Mouse (Mus musculus) v-Abl transformed pro-B cells (cell line): Measurements from ENCODE around the gene Tmem120a.

Experiments
- in situ Hi-C, 2 experiments: fragments of 400-800 bp; cut with MboI; formaldehyde crosslinking; loops; one replicate each; pipeline ENCODE4 v1.15.1; 2025; ENCODE audit not compliant: unreplicated experiment in 2 of 2

Tmem120a gene

DNA sequence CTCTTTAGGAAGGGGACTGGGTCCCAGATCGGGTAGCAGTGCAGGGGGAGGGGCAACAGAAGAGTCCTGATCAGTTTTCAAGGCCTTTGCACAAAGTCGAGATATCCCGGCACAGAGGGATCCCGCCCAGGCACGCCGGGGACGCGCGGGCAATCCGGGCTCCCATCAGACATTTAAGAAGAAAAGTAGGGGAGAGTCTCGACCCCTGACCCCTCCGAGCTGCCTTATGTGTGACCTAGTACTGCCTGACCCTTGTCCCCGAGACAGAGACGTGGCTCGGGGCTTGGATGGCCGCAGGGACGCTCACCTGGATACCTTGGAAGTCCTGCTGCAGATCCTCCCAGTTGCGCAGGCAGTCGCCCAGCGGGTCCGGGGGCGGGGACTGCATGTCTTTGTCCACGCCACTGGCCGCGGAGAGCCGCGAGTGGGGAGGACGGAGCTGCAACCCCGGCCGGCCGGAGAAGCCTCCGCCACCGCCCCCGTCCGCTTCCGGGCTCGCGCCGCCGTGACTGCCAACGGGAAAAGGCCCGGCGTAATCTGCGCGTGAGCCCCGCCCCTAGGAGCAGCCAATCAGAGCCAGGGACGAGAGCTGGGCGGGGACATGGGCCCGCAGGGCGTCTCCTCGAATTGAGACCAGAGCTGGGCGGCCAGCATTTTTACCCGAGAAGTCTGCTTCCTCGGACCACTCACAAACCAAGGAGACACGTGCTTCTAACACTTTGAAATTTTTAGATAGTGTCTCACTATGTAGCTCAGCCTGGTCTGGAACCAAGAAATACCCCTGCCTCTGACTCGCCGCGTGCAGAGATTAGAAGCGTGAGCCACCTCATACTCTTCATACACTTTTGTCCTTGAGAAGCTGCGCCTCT is at the start of gene Tmem120a:
Gene Tmem120a, minus strand, starts transcription at position 708 of the 869 bp plus-strand sequence.
- in situ Hi-C loops: no loop called here

- in situ Hi-C loops: no loop called here
These were observed 38.7 kb upstream of the Tmem120a start for GRCm38 (mm10) chr5:135782901-135783300.

GRCm38 (mm10) chr5:135780331-135780730 is 36.1 kb upstream of the Tmem120a start:
- in situ Hi-C loops: no loop called here

DNA sequence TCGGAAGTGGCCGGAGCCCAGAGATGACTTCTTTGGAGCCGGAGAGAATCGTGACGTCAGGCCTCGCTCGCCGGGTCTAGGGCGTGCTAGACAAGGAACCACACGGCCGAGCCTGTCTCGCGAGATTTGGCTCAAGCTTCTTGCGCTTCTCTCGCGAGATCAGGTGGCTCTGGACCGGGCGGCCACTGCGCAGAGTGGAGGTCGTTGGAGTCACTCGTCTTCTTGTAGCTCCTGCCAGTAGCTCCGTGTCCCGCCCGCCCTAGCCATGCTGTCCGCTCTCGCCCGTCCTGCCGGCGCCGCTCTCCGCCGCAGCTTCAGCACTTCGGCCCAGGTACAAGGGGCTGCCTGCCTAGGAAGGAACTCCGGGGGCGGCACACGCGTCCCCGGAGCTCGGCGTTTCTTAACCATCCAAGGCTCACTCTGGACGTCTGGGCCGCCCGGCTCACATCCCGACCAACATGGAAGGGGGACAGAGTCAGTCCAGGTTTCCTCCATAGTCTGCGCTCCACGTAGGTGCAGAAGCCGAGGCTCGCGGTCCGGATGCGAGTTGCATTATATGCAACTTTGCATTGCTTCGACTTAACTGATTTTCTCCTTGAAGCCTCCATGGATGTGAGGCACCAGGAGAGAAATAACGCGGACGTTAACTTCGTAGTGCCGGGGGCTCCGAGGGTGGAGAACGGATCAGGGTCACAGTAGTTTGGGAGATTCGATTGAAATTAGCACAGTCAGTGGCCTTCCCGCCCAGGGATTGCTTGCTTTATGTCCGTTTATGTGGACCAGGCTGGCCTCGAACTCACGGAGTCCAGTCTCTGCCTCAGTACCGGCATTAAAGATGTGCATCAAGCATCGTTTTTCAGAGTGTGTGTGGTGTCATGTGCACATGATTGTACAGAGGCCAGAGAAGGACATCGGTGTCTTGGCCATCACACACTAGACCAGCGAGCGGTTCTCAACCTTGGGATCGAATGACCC is 34.5 kb upstream of the Tmem120a start, which contains the start of gene Mdh2:
Gene Mdh2, plus strand, starts transcription at position 10 of the 975 bp plus-strand sequence.
- in situ Hi-C loops: no loop called here

- in situ Hi-C loops: no loop called here
These were observed 33.7 kb upstream of the Tmem120a start, which contains the start of gene Styxl1 for GRCm38 (mm10) chr5:135777796-135778470. TSS of gene Styxl1 (minus strand) at chr5:135778385.

DNA sequence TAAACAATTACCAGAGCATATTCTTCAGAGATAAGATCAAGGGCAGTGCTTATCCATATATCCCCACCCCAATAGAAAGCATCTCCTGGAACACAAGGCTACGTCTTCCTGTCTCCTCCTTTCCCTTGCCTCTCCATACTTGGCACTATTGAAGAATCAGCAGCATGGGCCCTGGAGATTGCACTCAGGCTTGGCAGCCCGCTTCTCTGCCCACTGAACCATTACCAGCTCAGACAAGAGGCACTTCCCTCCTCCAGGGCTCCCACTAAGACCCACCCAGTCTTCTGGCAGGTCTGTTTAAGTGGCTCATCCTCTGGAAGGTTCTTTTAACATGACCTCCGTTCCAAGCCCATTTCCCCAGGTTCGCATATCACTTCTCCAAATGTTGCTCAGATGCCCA is 32.3 kb upstream of the Tmem120a start:
- in situ Hi-C loops: no loop called here

GRCm38 (mm10) chr5:135772519-135772918 is 28.3 kb upstream of the Tmem120a start:
- in situ Hi-C loops: no loop called here

DNA sequence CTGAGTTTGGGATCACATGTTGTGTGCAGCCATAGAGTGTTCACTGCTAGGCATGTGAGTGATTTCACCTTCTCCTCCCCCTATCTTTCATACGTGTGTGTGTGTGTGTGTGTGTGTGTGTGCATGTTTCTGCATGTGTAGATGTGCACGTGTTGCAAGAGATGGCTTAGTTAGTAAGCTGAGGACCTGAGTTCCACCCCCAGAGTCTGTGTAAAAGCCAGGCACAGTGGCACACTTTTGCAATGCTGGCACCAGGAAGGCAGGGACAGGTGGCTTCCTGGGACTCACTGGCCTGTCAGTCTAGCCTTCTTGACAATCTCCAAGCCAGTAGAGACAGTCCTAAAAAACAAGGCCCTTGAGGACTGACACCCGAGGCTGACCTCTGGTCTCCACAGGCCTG is 20.7 kb upstream of the Tmem120a start:
- in situ Hi-C loops: loop anchor here (5.0 to 10.0 kb wide), 4 partner anchors 133 to 363 kb away; partner anchors contain the start of genes Rhbdd2 (in 2 of the 2) and Hip1 (in 1 of the 2)

- in situ Hi-C loops: loop anchor here (5.0 to 10.0 kb wide), 2 partner anchors 131 to 359 kb away; partner anchors contain the start of gene Rhbdd2 (in 2 of the 2)
These were observed 19.3 kb upstream of the Tmem120a start for GRCm38 (mm10) chr5:135763526-135763925.

GRCm38 (mm10) chr5:135761881-135762280 is 17.6 kb upstream of the Tmem120a start:
- in situ Hi-C loops: loop anchor here (5.0 to 10.0 kb wide), 2 partner anchors 130 to 357 kb away; partner anchors contain the start of gene Rhbdd2 (in 2 of the 2)

GRCm38 (mm10) chr5:135751595-135751994 is 7.3 kb upstream of the Tmem120a start:
- in situ Hi-C loops: no loop called here

- in situ Hi-C loops: no loop called here
These were observed 6.8 kb upstream of the Tmem120a start for GRCm38 (mm10) chr5:135751041-135751440.

DNA sequence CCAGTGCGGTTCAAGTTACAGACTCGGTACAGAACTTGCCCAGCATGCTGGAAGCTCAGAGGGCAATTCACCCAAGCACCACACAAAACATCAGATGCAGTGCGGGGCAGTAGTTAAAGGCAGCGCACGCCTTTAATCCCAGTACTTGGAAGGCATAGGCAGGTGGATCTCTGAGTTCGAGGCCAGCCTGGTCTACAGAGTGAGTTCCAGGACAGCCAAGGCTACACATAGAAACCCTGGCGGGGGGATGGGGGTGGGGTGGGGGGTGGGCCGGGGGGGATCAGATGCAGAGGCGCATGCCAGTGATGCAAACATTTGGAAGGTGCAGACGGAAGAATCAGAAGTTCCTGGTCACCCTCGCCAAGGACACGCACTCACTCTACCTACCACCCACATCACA is 494 bp upstream of the Tmem120a start:
- in situ Hi-C loops: no loop called here

DNA sequence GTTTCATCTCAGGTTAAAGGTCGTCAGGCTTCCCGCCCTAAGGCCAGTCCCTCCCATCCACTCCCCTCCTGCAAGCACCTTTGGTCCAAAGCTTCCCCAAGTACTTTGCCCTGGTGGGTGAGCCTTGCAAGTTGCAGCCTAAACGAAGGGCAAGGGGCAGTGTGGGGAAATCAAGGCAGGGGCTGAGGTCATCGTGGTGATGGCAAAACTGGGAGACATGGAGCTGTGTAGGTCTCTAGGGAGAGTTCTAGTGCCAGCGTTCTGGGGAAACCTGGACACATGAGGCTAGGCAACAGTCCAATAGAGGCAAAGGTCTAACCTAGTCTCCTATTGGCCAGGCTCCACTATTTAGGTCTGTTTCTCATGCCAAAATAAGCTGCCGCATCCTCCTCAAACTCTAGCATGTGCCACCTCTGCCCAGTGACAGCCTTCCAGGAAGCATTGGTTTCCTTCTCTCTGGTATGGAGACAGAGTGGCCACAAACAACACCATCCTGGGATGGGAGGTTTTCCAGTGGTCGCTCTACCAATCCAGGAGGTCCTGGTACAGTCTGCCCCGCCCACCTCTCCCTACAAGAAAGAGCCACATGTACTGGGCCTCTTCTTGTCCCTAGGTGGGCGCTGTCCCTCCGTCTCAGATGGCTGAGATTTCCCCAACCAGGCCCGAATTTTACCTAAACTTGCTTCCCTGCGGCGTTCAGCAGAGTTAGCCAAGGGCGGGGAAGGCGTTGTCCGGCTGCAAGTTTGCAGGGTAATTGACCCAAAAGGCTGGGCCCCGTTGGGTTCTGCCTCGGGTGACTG is 1.1 kb downstream of the Tmem120a start:
- in situ Hi-C loops: no loop called here

DNA sequence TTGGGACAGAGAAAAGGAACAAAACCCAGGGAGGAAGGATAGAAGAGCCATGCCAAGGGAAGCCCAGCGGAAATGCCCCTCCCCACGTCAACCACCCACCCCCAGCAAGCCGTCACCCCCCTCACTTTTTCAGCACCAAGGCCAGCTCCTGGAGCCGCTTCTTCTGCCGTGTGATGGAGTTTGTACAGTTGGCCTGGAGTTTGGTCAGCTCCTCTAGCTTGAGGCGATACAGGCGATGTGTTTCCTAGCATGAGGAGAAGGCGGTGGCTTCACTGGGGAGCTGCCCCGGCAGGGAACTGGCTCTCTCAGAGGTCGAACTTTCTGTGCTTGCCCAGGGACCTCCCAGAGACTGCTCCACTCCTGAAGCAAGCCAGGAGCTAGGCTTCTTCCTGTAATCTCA is 2.1 kb downstream of the Tmem120a start:
- in situ Hi-C loops: no loop called here

DNA sequence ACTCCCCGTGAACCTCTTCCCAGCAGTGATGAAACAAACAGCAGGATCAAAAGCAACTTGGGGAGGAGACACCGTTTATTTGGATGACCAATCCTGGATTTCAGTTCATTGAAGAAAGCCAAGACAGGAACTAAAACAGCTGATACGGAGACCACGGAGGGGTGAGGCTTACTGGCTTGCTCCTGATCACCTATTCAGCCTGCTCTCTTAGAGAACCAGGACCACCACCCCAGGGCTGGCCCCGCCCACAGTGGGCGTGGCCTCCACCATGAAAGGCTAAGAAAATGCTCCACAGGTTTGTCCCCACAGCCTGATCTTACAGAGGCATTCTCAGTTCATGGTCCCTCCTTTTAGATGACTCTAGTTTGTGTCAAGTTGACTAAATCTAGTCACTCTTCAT is 6.0 kb downstream of the Tmem120a start:
- in situ Hi-C loops: no loop called here

- in situ Hi-C loops: no loop called here
These were observed 7.1 kb downstream of the Tmem120a start for GRCm38 (mm10) chr5:135737154-135737553.

DNA sequence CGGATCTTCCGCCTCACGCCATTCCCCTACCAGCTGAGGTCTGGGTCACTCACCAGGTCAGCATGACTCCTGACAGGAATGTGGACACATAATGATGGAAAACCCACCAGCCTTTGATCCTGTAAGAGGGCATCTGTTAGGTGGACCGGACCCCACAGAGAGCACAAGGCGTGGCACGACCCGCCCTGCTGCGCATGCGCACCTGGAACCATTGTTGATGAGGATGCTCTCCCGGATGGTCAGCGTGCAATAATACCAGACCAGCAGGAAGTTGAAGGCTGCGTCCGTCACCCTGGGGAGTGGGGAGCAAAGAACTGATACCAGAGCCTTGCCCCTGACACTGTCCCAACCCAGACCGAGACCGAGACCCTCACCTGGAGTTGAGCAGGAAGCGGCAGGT is 7.7 kb downstream of the Tmem120a start:
- in situ Hi-C loops: no loop called here

- in situ Hi-C loops: no loop called here
These were observed 8.5 kb downstream of the Tmem120a start for GRCm38 (mm10) chr5:135735741-135736140.
